Mouse (Mus musculus): ENCODE results near the gene Cyb5d1.

Gene Cyb5d1

GRCm38 (mm10) chr11:69356544-69356943, 38.9 kb downstream of the Cyb5d1 start:
- DNase-seq, result no peak

DNA sequence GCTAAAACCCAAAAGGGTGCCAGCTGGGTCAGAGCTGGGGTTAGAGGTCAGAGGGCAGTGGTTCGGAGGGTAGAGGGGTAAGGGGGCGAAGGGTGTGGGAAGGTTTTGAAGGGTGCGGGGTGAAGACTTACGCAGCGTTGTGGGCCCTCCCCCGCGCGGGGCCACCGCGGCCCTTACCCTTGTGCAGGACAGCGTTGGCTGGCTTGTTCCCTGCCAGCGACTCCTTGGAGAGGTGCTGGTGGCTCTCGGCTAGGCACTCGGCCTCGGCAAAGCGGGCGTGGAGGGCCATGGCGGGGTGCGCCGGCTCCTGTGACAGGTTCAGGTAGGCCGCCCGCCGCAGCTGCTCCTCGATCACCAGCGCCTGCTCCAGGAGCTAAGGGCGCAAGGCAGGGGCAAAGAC, 49.0 kb downstream of the Cyb5d1 start:
- no peak for DNase-seq

Data from lung, postnatal 10 days (tissue).